Mouse (Mus musculus): Measurements from ENCODE around the gene Dach1. TPM values are rescaled to one million over a fixed set of nuclear protein-coding genes. Genes with fewer than 3 reads are reported as not detected.

Dach1 gene
- polyA plus RNA-seq, 2 experiments, result 7.4 to 8.0 TPM

- ATAC-seq (ENCODE audit: low FRiP score, low read depth), result no peak
- no peak overlapping the region for H3K4me3 ChIP-seq (replicated peaks; ENCODE audit: low read length)
- H3K4me2 ChIP-seq (replicated peaks; ENCODE audit: low read depth, low read length, severe bottlenecking), result no peak overlapping the region
- H3K9ac ChIP-seq (ENCODE audit: low read depth, low read length, severe bottlenecking), result no peak overlapping the region
- H3K27ac ChIP-seq (replicated peaks; ENCODE audit: low read depth, low read length), result no peak overlapping the region
- no peaks in the 10 kb centered on the region for H3K4me1 ChIP-seq (ENCODE audit: control insufficient read depth, insufficient read depth, low read length)
- 46% methylated on average over 3 of the region's 3 CpGs for WGBS
- no peaks in the 10 kb centered on the region for H3K9me3 ChIP-seq (ENCODE audit: control insufficient read depth, low read length)
- no peak for DNase-seq (ENCODE audit: low spot score)
- H3K27me3 ChIP-seq (ENCODE audit: control insufficient read depth, insufficient read depth, low read length), result no peaks in the 10 kb centered on the region
- no peaks in the 10 kb centered on the region for H3K36me3 ChIP-seq (ENCODE audit: control insufficient read depth, insufficient read depth, low read length)
- no peak for TF ChIP-seq POLR2A (IDR thresholded peaks at IDR 0.05; ENCODE audit: borderline replicate concordance, extremely low read depth, insufficient read depth, insufficient read length)
Measured at GRCm38 (mm10) chr14:98138873-98139665, 30.5 kb downstream of the Dach1 start.

GRCm38 (mm10) chr14:98134546-98134945, 35.0 kb downstream of the Dach1 start:
- WGBS, result 21% methylated on average over 4 of the region's 4 CpGs
- H3K4me1 ChIP-seq (ENCODE audit: control insufficient read depth, insufficient read depth, low read length), result no peaks in the 10 kb centered on the region

GRCm38 (mm10) chr14:98123032-98123431, 46.5 kb downstream of the Dach1 start:
- Histone ChIP-seq H3K4me3 (replicated peaks; ENCODE audit: low read length) (no peak overlapping the region), H3K4me2 (replicated peaks; ENCODE audit: low read depth, low read length, severe bottlenecking) (no peak overlapping the region), H3K27me3 (ENCODE audit: control insufficient read depth, insufficient read depth, low read length) (no peaks in the 10 kb centered on the region), H3K27ac (replicated peaks; ENCODE audit: low read depth, low read length) (no peak overlapping the region), H3K9me3 (ENCODE audit: control insufficient read depth, low read length) (no peaks in the 10 kb centered on the region), H3K9ac (ENCODE audit: low read depth, low read length, severe bottlenecking) (no peak overlapping the region), H3K4me1 (ENCODE audit: control insufficient read depth, insufficient read depth, low read length) (no peaks in the 10 kb centered on the region), H3K36me3 (ENCODE audit: control insufficient read depth, insufficient read depth, low read length) (no peaks in the 10 kb centered on the region)
- 51% methylated on average over 1 of the region's 1 CpGs for WGBS
- DNase-seq (ENCODE audit: low spot score), result no peak
- no peak for ATAC-seq (ENCODE audit: low FRiP score, low read depth)
- TF ChIP-seq POLR2A (IDR thresholded peaks at IDR 0.05; ENCODE audit: borderline replicate concordance, extremely low read depth, insufficient read depth, insufficient read length), result no peak

More at GRCm38 (mm10) chr14:98134546-98134945, 35.0 kb downstream of the Dach1 start:
- DNase-seq (ENCODE audit: low spot score), result no peak
- Histone ChIP-seq H3K4me2 (replicated peaks; ENCODE audit: low read depth, low read length, severe bottlenecking) (no peak overlapping the region), H3K9ac (ENCODE audit: low read depth, low read length, severe bottlenecking) (no peak overlapping the region), H3K27me3 (ENCODE audit: control insufficient read depth, insufficient read depth, low read length) (no peaks in the 10 kb centered on the region), H3K4me3 (replicated peaks; ENCODE audit: low read length) (no peak overlapping the region), H3K27ac (replicated peaks; ENCODE audit: low read depth, low read length) (no peak overlapping the region), H3K9me3 (ENCODE audit: control insufficient read depth, low read length) (no peaks in the 10 kb centered on the region), H3K36me3 (ENCODE audit: control insufficient read depth, insufficient read depth, low read length) (no peaks in the 10 kb centered on the region)
- ATAC-seq (ENCODE audit: low FRiP score, low read depth), result no peak
- no peak for TF ChIP-seq POLR2A (IDR thresholded peaks at IDR 0.05; ENCODE audit: borderline replicate concordance, extremely low read depth, insufficient read depth, insufficient read length)

- DNase-seq (ENCODE audit: low spot score) (no peak), ATAC-seq (ENCODE audit: low FRiP score, low read depth) (no peak)
- WGBS, result 25% methylated on average over 1 of the region's 1 CpGs
Measured at GRCm38 (mm10) chr14:98116627-98117026, 52.9 kb downstream of the Dach1 start.

GRCm38 (mm10) chr14:98113106-98113505, 56.5 kb downstream of the Dach1 start:
- WGBS, result 63% methylated on average over 1 of the region's 1 CpGs
- no peak for DNase-seq (ENCODE audit: low spot score)
- Histone ChIP-seq H3K9ac (ENCODE audit: low read depth, low read length, severe bottlenecking) (no peak overlapping the region), H3K9me3 (ENCODE audit: control insufficient read depth, low read length) (no peaks in the 10 kb centered on the region), H3K4me2 (replicated peaks; ENCODE audit: low read depth, low read length, severe bottlenecking) (no peak overlapping the region), H3K4me1 (ENCODE audit: control insufficient read depth, insufficient read depth, low read length) (no peaks in the 10 kb centered on the region), H3K4me3 (replicated peaks; ENCODE audit: low read length) (no peak overlapping the region), H3K27me3 (ENCODE audit: control insufficient read depth, insufficient read depth, low read length) (no peaks in the 10 kb centered on the region), H3K36me3 (ENCODE audit: control insufficient read depth, insufficient read depth, low read length) (no peaks in the 10 kb centered on the region), H3K27ac (replicated peaks; ENCODE audit: low read depth, low read length) (no peak overlapping the region)
- TF ChIP-seq POLR2A (IDR thresholded peaks at IDR 0.05; ENCODE audit: borderline replicate concordance, extremely low read depth, insufficient read depth, insufficient read length), result no peak
- no peak for ATAC-seq (ENCODE audit: low FRiP score, low read depth)

More at GRCm38 (mm10) chr14:98116627-98117026, 52.9 kb downstream of the Dach1 start:
- no peak overlapping the region for H3K4me2 ChIP-seq (replicated peaks; ENCODE audit: low read depth, low read length, severe bottlenecking)
- no peaks in the 10 kb centered on the region for H3K36me3 ChIP-seq (ENCODE audit: control insufficient read depth, insufficient read depth, low read length)
- H3K27me3 ChIP-seq (ENCODE audit: control insufficient read depth, insufficient read depth, low read length), result no peaks in the 10 kb centered on the region
- no peak overlapping the region for H3K27ac ChIP-seq (replicated peaks; ENCODE audit: low read depth, low read length)
- H3K9me3 ChIP-seq (ENCODE audit: control insufficient read depth, low read length), result no peaks in the 10 kb centered on the region
- no peaks in the 10 kb centered on the region for H3K4me1 ChIP-seq (ENCODE audit: control insufficient read depth, insufficient read depth, low read length)
- no peak overlapping the region for H3K9ac ChIP-seq (ENCODE audit: low read depth, low read length, severe bottlenecking)
- H3K4me3 ChIP-seq (replicated peaks; ENCODE audit: low read length), result no peak overlapping the region
- no peak for TF ChIP-seq POLR2A (IDR thresholded peaks at IDR 0.05; ENCODE audit: borderline replicate concordance, extremely low read depth, insufficient read depth, insufficient read length)

All from limb, embryonic 14.5 days (tissue).